Mouse (Mus musculus) lung, postnatal 0 days (tissue): ENCODE results near the gene Hhat.

Experiments used
- CTCF ChIP-seq: IDR thresholded peaks from 2 replicates; pipeline ENCODE4 v1.5.1; 2016; ENCODE audit warnings: antibody characterized with exemption, mild to moderate bottlenecking
- EP300 ChIP-seq: IDR thresholded peaks from 2 replicates; pipeline ENCODE4 v1.6.1; 2016; ENCODE audit warnings: antibody characterized with exemption, mild to moderate bottlenecking, control low read depth

- TF ChIP-seq CTCF (no peak), EP300 (no peak)
These were observed 77.4 kb downstream of the Hhat start for GRCm38 (mm10) chr1:192693644-192694043.
